Mouse (Mus musculus) left cerebral cortex, adult 11 months (tissue): ENCODE measurements around the gene Mov10.
"Not testable (repeated sequence)": the region's sequence is repeated elsewhere in the genome, so short reads cannot be mapped to it uniquely, and the experiment has no call there.

Experiments
- DNase-seq: peaks from one replicate; pipeline ENCODE4 v3.0.0; 2022; ENCODE audit warnings: low spot score

Mov10 gene

DNA sequence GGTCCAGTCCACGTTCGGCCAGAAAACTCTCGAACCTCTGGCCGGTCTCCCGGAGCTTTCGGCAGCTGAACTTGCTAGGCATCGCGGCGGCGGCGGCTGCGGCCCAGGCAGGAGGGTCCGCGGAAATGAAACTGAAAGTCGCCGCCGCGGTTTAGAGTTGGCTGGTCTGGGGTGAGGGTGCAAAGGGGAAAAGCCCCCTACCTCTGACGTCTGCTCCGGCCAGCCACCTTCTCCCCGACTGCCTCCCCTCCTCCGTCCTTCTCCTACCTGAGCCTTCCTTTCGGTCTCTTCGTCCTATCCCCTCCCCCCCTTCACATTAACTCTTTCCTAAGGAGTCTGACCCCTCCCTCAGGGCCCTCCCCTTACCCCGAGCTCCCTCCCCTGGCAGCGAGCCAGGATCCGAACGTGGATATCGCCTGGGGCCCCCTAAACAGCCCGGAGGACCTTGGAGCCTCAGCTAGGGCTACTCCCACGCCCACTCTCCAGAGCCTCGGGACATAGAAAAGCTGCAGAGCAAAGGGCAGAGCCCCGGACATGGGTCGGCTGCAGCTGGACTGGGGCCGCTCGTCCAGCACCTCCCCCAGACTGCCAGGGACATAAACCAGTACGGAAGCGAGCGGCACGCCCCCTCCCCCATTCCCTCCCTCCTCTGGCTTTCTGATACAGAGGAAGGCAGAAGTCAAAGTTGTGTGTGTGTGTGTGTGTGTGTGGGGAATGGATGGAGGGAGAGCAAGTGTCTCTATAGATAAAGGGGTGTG lies at the start of gene Mov10:
Gene Mov10, minus strand, starts transcription at position 573 of the 758 bp plus-strand sequence.
- no peak for DNase-seq

DNA sequence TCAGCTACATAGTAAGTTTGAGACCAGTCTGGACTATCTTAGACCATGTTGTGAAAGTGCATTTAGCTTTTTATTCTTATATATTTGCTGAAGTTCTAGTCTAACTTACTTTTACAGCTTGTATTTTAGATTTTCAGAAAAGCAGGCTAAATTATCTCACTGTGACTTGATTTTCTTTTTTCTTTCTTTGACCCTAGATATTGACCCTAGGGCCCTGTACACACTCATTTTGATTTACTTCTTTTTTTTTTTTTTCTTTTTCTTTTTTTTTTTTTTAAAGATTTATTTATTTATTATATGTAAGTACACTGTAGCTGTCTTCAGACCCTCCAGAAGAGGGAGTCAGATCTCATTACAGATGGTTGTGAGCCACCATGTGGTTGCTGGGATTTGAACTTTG lies 48.3 kb upstream of the Mov10 start:
- not testable (repeated sequence) for DNase-seq

DNA sequence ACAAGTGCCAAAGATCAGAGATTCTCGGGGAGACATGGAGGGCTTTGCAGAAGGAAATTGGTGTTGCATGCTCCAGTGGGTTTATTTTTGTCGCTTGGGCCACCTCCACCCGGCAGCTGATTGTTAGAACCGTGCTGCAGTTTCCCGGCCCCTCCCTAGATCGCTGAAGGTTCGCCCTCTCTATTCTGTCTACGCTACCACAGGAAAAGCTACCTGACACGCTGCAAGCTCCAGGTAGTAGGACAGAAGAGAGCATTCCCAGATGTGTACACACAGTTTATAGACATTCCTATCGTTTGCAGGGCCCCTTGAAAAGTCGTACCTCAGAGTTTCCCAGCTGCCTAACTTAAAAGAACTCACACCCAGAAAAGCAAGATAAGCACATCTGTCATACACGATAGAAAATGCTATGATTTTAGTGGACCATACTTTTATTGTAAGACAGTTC lies 47.0 kb upstream of the Mov10 start:
- no peak for DNase-seq

DNA sequence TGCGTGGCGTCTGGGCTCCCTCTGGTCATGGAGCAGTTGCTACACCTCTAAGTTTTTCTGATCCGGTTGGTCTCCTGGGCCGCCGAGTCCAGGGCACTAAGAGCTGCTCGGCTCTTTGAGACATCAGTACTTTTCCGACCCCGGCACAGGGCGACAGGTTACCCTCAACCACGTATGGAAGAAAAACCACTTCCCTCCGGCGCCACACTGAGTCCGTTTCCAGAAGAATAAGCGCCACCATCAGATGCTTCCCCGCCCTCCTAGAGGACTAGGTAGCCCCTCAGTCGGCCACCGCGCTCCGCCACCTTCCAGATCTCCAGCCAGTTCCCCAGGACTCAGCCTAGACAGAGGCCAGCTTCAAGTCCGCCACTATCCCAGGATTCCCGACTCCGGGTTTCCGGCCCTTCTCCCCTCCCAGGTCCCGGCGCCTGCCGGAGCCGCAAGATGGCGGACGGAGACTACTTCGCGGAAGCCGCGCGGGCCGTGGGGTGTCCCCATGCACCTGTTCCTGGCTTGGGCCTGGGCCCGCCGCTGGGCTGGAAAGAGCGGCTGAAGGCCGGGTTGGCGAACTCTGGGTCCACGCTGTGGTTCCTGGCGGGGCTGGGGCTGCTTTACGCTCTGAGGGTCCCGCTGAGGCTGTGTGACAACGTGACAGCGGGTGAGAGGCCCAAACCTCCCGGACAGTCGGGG lies 46.4 kb upstream of the Mov10 start:
- DNase-seq, result peak; percentile 79

DNA sequence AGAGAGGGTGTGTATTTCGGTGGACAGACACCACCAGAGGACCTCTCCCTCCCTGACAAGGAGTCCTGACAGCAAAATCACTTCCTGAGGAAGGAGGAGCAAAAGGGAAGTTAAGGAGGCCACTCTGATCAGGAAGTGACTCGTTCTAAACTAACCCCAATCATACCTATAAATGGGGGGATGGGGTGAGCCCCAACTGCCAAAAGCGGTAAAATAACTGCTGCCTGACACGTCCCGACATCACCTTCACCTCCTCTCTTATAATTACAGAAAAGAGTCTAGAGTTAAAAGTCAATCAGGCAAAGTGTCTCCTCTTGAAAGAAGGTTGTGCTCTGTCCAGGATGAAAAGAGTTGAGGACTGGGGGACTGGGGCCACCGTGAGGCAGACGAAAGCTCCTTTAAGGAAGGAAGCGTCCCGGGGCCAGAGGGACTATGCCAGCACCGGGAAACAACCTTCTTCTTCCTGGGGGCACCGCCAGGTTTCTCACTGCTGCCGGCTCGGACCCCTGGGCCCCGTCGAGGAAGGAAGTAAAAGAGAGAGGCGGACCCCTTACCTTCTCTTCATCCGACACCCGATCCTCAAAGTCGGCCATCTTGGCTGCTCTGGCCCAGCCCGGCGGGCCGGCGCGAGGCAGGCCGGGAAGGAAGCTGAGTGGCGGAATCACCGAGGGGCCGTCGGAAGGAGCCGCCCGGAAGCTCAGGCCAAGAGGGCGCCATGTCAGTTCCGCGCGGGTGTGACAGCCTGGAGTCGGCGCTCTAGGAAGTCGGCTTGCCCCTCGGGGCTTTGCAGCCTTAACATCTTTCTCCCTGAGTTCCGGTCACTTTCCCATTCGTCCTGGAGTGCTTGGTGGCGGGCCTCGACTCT lies 45.7 kb upstream of the Mov10 start, which contains the start of the genes St7l and Capza1:
Gene St7l, plus strand, starts transcription at position 220 of the 865 bp plus-strand sequence.
Gene Capza1, minus strand, starts transcription at position 720 of the 865 bp plus-strand sequence.
- peak; percentile 81 for DNase-seq

DNA sequence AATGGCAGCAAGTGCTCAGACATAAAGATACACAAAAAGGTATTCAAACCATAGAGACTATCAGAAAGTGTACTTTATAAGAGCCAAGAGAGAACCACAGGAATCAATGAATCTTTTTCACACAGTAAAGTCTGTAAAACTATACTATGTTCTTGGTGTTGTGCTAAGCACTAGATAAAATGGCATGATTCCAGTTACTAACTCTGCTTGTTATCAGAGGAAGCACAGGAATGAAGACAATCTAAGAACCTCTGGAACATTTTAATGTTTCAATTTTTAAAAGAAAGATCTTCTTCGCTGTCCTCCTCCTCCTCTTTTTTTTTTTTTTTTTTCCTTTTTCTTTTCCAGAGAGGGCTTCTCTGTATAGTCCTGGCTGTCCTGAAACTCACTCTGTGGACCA lies 40.2 kb upstream of the Mov10 start:
- DNase-seq, result no peak

DNA sequence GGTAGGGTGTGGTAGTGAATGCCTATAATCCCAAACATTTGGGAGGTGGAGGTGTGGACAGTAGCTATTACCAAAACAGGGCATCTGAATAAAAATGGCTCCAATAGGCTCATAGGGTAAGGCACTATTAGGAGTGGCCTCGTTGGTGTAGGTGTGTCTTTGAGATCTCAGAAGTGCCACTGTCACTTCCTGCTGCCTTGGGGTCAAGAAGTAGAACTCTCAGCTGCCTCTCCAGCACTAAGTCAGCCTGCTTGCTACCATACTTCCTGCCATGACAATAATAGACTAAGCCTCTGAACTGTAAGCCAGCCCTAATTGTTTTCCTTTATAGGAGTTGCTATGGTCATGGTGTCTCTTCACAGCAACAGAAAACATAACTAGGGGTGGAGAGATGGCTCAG lies 37.7 kb upstream of the Mov10 start:
- no peak for DNase-seq

DNA sequence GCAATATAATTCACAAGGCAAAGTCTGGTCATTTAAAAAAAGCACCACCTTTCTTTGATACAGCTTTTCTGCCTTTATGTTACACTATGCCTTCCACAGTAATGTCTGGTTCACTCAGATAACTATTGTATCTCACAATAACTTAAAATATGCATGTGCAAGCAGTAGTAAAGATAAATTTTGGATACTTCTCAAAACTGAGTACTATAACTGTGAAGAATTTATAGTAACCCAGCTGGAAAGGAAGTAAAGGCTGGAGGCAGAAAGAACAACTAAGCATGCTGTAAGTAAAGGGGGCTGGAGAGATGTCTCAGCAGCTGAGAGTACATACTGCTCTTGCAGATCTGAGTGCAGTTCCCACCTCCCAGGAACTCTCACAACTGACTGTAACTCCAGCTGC lies 36.5 kb upstream of the Mov10 start:
- DNase-seq, result no peak

DNA sequence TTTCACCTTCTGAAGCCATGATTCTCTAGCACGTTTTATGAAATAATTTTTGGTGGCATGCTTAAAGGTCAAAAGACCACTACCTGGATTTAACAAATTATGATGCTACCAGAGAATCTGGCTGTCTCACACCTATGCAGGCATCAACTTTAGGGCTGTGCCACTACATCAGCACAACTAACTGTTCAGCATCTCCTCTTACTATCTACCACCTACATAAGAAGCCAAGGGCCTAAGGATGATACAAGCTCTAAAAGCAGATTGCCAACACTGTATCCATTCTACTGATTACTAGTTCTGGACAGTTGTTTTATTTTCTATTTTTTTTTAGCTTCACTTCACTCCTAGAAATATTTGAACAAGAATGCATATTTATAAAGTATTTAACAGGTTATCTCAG lies 36.1 kb upstream of the Mov10 start:
- DNase-seq, result no peak

DNA sequence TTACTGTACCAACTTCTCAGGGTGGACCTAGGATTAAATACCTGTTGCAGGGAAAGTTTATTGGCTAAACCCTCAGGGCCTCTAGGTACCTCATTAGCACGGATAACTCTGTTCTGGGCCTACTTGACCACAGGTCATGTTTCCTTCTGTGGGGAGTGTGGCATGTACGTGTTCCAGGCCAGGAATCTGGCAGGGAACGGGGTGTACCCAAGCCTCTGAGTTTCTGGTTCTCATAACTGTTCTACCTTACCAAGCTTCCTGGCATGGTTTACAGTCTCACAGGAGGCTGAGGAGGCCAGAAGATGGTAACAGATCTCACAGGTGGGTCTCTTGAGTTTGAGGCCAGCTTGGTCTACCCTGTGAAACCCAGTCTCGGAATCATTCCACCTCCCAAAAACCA lies 28.2 kb upstream of the Mov10 start:
- no peak for DNase-seq

DNA sequence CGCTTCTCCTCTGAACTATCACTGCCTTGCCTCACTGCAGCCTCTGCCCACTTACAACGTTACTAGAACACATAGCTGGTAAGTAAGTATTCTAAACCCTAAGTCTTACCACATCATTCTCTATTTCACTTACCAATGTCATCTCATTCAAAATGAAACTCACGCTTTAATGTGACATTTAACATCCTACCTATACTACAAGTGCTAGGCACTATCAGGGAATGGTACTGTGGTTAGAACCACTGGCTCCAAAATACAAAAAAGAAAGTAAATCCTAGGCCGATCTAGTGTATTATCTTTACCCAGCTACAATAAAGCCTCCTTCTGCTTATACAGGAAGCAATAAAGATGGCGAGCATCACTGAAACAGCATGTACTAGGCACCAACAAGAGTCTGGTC lies 22.7 kb upstream of the Mov10 start:
- no peak for DNase-seq

DNA sequence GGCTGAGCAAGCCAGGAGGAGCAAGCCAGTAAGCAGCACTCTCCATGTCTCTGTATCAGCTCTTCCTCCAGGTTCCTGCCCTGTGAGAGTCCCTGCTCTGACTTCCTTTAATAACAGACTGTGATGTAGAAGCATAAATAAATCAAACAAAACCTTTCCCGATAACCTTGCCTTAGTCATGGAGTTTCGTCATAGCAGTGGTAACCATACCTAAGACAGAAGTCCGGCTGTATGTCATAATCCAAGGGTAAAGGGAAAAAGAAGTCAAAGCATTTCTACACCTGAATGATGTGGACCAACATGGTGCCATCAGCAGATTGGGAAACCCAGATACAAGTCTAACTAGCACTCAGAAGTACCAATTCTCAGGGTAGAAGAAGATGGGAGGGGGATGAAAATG lies 17.4 kb upstream of the Mov10 start:
- DNase-seq, result no peak

DNA sequence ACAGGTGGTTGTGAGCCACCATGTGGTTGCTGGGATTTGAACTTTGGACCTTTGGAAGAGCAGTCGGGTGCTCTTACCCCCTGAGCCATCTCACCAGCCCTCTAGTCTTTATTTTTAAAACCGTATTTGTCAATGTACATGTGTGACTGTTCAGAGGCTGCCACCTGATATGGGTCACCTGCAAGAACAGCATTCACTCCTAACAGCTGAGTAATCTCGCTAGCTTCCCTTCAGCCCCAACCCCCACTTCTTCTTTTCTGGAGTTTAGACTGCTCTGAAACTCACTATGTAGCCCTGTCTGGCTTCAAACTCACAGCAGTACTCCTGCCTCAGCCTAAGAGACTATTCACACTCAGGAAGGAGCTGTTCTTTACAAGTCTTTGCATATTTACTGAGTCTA lies 4.0 kb upstream of the Mov10 start:
- no peak for DNase-seq

DNA sequence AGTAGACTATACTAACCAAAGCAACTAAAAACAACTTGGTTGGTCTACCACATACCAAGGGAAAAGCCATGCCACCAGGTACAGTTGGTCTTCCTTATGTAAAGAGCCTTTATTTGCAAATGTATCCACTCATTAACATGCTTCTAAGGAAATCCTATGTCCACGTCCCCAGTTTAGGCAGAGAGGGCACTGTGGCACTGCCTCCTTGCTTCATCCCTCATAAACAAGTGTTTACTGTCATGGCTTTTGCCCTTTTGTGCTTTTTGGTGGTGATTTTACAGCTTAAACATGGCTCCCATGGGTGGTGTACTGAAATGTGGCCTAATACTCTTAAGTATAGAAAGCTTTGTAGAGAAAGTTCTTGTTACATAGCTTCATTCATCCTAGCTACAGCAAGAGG lies 2.1 kb upstream of the Mov10 start:
- DNase-seq, result no peak

DNA sequence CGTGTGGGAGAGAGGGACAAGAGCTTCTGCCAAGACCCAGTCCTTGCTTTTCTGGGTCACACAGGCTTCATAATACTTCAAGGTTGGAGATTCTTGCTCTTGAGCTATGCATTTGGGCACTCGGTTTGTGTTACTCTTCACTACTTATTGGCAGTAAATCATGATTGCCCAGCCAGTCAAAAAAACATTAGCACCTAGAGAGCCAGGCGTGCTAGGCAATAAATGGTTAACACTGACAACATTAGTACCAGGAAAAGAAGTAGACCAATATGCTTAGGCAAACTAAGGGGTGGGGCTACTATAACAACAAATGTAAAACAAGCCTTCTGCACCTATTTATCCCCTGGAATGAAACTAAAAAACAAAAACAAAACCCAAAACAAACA lies 379 bp upstream of the Mov10 start:
- no peak for DNase-seq

DNA sequence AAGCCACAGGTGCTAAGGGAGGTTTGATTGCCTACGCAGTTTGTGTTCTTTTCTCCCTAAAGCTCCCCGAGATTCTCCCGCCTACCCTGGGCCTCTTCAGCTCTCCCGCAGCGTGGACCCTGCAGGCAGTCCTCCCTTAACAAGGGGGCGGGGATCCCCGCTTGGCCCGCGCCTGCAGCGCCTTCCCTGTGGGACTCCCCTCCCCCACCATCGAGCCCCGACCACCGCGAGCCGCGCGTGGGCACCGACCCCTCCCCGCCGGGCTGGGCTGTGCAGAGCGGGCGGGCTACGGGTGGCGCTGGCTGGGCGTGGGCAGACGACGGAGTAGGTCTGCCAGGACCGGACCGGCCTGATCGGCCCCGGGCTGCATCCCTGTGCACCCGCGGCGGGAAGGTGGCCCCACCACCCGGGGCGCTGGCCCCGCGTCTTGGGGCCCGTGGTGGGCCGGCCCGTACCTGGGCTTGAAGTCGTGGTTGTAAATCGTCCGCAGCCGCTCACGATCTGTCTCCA lies 827 bp downstream of the Mov10 start:
- no peak for DNase-seq

DNA sequence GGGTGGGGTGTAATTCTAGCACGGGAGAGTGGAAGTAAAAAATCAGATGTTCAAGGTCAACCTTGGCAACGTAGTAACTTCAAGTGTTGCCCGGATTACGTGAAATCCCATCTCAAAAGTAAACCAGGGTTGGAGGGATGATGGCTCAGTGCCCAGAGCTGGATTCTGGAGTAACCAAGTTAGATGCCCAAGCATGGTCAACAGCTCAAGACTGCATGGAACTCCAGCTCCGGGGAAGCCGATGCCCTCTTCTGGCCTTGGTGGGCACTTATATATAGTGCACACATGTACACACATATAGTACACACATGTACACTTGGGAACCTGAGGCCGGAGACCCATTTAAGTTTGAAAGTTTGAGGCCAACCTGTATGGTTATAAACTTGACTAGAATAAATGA lies 2.2 kb downstream of the Mov10 start:
- no peak for DNase-seq

DNA sequence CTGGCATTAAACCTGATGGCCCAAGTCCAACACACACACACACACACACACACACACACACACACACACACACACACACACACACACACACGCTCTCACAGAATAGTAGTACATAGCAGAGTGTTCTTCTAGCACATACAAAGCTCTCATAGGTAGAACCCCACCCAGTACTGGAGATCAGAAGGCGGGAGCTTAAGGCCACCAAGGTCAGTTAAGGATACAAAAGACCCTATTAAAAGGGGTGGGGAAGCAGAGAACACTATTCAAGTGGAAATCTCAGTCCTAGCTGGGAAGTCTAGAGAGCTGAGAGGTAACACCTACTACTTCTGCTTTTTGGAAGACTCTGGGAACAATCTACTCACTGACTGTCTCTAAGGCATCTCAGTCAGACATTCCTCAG lies 3.0 kb downstream of the Mov10 start:
- no peak for DNase-seq

DNA sequence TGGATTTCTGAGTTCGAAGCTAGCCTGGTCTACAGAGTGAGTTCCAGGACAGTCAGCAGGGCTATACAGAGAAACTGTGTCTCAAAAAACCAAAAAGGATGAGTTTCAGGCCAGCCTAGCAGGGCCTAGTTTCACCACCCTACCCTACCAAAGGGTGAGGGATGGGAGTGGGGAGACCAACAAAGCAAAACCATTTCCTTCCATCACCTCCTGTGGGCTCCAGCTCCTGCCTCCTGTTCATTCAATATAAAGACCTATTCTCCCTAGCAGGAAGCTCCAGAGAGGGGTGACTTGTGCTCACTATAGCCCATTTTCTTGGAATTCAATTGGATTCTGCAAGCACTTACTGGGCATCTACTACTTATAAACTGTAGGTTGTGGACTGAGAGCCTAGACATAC lies 3.6 kb downstream of the Mov10 start:
- DNase-seq, result no peak

DNA sequence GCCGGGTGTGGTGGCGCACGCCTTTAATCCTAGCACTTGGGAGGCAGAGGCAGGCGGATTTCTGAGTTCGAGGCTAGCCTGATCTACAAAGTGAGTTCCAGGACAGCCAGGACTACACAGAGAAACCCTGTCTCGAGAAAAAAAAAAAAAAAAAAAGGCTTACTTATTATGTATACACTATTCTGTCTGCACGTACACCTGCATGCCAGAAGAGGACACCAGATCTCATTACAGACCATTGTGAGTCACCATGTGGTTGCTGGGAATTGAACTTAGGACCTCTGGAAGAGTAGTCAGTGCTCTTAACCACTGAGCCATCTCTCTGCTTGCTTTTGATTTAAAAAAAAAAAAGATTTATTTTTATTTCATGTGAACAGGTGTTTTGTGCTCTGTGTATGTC lies 5.1 kb downstream of the Mov10 start:
- DNase-seq, result not testable (repeated sequence)

DNA sequence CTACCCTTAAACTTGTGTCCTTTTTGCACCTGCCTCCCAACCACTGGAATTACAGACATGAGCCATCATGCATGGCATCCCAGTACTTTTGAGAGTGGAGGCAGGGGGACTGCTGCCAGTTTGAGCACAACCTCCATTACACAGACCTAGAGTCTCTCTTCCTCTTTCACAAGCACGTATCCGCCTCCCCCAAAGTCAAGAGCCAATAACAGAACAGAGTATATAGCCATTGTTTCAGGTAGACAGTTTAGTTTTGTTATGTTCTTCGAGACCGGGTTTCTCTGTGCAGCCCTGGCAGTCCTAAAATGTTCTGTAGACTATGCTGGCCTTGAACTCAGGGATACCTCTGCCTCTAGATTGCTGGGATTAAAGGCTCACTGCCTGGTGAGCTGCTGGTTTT lies 6.1 kb downstream of the Mov10 start:
- no peak for DNase-seq

DNA sequence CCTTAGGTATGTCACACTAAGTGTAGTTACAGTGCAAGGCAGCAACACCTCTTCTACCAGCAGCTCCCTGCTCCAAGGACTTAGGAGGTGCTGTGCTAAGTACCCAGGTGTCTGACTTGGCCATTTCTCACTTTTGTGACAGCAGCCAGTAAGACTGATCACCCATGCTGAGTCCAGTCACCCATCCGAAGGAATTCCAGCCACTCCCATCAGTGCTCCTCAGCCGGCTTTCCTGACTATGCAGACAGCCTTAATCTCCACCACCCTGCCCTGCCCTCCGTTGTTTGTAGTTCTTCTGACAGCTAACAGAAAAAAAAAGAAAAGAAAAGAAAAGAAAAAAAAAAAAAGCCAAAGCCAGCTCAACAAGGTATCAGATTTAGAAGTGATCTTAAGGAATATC lies 6.6 kb downstream of the Mov10 start:
- DNase-seq, result no peak
